Mouse (Mus musculus) gastrocnemius, adult 18-20 months (tissue): ENCODE measurements around the gene Engase. TPM values are rescaled to one million over a fixed set of nuclear protein-coding genes. Genes with fewer than 3 reads are reported as not detected.

Experiments
- DNase-seq: peaks from one replicate; pipeline ENCODE4 v3.0.0; 2021; ENCODE audit warnings: low spot score
- total RNA-seq, 2 experiments: library from RNA; stranded (reverse); gene quantifications; 2 replicates each; pipeline ENCODE4 v1.2.3; 2021

The Engase gene
- total RNA-seq, 2 experiments from 2014 or later = 3.5 to 4.1 TPM

DNA sequence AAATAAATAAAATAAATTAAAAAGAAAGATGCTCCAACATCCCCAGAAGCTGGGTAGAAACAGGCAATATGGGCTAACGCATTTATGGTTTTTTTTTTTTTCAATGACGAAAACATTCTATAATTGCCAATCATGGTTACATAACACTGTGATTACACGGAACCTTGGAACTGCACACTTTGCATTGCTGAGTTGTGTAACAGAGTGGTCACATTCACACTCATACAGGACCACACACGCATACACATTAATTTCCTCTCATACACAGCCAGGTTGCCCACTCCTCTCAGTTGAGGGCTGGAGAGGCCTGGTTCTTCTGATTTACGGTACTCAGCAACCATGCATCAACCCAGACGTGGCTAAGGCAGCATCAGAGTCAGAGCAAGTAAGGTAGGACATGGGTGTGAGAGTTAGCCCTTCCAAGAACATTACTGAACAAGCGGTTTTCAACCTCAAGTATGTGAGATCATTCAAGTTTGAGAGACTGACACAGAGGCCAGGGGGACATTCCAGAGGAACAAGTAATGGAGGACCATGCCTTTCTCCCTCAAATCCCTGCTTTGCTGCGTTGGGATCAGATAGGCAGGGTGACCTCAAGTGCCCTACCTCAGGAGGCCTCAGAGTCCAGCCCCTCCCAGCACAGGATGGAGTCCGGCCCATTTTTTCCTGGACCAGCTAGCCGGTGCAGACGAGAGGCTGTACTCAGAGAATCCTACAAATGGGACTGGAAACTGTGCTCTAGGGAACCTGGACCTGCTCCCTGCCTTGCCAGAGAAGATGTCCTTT, 22.6 kb upstream of the Engase start:
- DNase-seq = peak; percentile 76

DNA sequence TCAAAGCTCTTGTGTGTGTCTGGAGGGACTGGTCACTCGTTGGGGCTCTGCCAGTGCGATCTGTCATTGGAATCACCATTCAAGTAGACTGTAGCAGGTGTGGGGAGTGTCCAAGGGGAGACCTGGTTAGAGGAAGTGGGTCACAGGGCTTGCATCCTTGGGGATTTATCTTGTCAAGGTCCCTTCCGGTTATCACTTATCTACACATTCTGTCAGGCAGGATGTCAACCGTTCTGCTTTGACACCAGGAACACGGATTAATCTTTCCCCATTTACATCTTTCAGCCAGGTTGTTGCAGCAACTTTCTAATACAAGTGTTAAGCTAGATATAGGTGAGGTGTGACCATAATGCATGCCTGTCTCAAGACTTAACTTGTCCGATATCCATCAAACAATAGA, 20.8 kb upstream of the Engase start:
- no peak for DNase-seq

DNA sequence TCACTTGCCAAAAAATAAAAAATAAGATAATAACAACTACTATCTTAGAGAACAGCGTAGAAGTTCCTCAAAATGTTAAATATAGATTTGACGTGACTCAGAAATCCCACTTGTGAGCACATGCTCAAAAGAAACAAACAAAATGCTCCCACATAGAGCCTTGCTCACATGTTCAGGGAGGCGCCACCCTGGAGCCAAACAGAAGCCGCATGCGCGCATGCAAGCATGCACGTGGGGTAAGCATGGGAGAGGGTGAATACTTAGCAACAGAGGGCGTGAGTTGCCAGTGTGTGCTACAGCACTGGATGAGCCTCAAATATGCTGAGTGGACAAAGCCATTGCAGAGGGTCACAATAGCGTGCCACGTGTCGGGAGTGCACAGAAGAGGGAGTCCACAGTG, 19.7 kb upstream of the Engase start:
- DNase-seq = peak; percentile 49

DNA sequence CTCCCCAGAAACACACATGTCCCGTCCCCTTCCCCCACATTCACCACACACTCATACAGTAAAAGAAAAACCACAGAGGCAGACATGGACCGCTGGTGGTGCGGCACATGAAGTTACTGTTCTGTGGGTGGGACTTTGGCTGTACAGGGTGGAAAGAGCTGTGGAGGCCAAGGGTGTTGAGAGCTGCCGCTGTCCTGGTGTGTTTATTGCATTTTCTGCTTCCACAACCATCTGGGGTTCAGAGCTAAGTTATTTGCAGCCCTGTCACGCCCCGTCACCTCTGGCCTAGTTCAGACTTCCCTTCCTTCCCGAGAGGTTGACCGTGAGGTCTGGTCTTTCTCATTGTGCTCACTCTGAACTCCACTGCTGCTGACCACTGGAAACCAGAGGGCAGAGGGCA, 17.6 kb upstream of the Engase start:
- DNase-seq = peak; percentile 53

DNA sequence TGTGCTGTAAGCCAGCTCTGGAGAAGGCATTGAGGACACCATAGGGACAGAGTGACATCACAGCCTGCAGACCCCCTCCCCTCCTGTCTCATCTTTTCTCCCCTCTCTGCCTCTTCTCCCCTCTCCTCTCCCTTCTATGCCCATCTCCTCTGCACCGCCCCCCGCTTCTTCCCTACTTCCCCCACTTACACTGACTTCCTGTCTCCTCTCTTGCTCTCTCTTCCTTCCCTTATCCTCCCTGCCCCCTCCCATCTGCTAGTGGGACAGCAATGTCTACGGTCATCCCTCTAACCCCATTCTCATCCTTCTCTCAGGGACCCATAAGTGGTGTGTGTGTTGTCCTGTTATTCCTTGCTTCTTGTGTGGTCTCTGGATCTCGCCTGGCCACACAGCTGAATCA, 17.1 kb upstream of the Engase start:
- no peak for DNase-seq

DNA sequence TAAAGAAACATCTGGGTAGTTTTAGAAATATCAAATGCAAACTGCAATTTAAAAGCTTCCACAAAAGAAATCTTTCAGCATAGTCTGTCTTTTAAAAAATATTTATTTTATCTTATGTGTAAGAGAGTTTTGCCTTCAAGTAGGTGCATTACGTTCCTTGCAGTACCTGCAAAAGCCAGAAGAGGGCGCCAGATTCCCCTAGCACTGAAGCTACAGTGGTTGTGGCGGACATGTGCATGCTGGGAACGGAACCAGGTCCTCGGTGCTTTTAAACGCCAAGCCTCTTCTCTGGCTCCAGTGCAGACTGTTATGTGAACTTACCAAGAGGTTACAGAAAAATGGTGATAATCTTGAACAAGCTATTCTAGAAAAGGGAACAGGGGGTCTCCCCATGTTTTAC, 16.3 kb upstream of the Engase start:
- DNase-seq = no peak

DNA sequence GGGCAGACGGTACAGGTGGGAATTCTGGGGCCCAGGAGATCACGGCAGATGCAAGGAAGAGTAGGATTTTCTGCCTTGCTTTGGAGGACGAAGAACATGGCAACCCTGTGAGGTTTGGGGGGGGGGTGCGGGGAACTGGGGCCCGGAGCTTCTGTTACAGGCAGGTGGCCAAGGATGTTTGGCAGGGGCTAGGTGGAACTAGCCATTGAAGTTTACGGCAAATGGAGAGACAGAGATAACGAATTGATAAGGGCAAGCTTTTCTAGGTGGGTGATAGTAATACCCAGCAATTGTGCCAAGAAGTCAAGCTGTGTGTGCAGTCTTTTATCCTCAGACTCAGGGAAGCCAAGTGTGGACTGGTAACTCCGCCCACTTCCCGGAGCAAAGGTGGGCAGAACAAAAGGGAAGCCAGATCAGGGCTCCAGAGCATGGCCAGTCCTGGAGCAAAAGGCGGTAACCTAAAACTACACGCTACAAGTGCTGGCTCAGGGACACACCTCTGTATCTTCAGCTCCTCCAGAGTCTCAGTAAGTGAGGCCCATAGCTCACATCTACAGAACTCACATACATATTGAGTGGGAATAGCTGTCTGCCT, 9.1 kb upstream of the Engase start:
- no peak for DNase-seq

DNA sequence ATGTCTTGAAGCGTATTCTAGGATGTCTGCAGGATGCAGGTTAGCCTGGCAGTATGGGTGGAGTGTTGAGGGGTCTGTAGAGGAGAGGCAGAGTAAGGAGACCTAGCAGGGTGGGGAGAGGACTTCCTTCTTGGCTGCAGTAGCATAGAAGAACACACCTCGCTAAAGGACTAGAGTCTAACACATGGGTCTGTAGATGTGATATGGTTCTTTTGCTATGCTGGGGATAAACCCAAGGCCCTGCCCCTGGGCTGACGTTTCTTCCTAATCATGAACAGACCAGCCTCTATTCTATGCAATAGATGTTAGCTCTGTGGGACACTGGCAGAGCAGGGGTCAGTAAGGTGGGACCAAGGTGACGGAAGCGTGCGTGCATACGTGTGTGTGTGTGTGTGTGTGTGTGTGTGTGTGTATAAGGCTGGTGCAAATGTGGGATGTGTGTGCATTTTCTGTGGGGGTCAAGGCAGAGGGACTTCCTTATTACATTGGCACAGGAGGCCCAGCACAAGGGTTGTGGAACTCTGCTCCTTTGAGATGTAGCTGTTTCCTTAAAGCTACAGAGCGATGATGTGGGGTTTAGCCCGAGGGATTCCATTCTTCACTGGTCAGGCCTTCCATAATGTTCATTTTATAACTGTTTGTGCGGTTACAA, 7.0 kb upstream of the Engase start:
- DNase-seq = no peak

DNA sequence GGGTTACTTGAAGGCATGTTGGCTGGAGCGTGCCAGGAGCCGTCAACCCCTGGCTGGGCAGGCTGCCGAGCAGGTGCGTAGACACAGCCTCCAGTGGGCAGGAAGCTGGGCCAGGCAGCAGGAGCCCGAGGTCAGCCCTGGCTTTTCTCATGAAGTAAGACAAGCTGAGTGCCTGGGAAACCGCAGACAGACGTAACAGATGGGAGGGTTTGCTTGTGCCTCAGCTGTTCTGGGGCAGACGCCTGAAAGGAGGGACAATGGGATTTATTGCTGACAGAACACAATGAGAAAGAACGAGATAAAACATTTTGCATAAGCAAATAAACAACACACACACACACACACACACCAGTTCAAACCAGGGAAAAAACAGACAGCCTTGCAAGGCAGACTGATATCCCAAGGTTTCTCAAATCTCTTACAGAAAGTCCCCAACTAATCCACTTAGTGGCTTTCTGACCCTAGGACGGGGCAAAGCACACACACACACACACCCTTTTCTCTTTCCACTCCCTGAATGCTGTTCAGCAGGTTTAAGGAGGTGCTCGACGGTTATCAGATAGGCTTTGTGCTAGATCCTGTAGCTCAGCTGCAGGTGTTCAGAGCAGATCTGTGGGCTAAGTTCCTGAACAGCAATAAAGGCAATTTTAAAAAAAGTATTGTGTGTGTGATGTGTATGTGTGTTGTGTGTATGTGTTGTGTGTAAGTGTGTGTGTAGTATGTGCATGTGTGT, 6.2 kb upstream of the Engase start:
- no peak for DNase-seq

DNA sequence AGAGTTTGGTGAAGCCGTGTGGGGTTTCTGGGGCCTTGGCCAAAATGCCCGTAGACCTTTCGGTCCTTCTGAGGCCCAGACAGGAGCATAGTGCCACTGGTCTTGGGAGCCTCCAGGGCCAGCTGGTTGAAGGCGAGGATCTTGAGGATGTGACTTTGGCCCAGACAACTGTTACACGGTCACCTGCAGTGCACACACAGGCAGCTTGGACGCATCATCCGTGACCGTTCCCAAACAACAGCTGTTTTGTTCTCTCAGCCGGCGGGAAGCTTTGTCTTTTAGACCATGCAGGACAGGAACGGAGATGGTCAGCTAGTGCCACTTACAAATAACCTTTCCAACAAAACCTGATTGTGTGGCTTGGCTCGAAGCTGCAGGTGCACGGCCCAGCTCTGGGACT, 5.0 kb upstream of the Engase start:
- DNase-seq = no peak

DNA sequence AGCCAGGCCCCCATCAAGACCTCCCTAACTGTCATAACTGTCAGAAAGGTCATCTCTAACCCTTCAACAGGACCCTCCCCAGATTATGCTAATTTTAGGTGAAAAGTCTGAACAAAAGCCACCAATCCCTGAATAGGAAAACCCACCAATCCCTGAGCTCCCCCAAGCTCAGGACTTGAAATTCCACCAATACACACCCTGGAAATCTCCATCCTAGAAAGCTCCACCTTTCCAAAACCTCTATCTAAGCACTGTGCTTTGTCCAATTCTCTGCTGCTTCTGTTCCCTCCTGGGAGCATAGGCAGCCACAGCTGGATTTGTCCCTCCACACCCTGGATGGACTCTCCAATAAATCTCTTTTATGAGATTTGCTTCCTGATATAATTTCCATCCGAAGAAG, 3.5 kb upstream of the Engase start:
- no peak for DNase-seq

DNA sequence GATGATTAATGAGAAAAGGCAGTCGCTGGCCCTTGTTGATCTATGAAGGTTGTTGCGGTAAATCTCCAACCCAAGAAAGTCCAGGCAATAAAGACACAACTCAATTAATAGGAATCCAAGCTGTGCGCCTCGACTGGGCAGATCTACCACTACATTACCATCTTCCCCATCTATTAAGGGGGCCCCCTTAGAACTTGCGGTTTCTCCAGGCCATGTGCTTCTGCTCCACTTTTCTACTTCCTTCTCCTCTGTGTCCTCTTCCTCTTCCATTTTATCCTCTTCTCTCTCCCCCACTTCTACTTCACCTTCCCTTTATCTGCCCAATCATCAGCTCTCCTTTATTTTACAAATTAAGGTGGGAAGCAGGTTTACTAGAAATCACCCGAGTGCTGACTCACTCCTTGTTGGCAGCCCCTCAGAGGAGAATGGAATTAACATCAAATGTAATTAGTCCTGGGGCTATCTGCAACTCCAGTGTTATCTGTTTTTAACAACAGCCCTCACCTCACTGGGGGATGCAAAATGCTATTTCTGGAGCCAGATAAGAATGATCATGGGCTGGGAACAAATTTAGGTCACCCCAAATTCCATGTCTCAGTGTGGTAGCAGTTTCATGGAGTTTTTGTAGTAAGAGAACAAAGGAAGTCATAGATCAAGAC, 2.7 kb upstream of the Engase start:
- no peak for DNase-seq

DNA sequence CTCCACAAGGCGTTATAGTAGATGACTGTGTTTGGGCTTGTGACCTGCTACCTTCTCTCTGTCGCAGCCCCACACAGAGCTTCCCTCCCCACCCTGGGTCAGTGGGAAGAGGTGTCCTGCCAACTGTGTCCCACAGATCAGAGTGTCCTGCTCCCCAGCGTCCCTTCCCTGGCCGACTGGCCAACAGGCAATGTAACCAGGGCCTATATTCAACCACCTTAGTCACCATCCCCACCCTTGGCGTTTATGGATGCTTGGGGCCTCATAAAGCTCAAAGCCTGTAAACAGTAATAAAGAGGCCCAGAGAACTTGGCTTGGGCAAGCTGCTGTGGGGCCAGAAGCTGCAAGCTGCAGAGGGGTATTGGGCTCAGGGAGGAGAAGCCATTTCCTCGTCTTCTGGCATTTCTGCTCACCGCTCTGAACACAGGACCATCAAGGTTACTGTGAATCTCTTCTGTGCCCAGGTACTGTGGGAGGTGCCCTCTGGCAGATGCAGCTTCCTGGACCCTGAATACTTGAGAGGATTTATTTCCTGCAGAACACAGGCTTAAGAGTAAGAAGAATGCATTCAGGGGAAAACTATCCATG, 1.0 kb upstream of the Engase start:
- no peak for DNase-seq

DNA sequence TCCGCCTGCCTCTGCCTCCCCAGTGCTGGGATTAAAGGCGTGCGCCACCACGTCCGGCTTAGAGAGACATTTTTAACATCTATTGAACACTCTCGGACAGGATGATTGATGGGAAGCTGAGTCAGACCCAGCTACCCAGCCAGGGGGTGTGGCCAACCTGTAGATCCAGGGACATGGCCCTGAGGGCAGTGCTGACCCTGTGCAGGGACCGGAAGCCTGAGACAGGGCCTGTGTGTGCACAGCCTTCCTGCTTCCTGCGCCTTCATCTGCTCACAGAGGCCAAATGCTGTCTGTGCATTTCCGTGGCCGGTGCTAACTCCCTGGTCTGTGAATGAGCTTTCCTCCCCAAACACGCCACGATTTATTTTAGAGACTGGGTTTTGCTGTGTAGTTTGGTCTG, 3.1 kb downstream of the Engase start:
- DNase-seq = no peak

DNA sequence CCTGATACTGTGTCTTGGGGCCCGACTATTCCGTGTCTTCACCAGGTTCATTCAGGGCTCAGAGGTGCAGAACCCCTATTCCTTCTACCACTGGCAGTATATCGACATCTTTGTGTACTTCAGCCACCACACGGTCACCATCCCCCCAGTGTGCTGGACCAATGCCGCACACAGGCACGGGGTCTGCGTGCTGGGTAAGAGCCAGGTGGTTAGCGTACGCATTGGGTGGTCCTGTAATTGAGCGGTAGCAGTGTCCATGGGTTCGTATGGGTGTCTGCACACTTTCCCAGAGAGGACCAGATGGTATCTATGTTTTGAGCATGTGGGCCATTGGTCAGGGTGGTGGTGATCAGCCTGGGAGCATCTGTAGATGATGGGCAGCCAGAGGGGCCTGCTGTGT, 4.6 kb downstream of the Engase start:
- DNase-seq = no peak

DNA sequence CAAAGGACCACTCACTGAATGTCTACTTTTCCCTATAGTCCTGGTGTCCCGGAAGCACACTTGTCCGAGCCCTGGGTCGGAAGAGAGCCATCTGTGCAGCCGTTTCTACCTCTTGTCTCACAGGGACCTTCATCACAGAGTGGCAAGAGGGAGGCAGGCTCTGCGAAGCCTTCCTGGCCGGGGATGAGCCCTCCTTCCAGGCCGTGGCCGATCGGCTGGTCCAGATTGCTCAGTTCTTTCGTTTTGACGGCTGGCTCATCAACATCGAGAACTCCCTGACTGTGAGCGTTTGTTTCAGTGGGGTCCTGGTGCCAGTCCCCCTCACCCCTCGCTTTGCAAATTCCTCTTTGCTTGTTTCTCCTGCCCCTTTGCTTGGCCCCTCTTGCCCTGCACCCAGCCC, 5.1 kb downstream of the Engase start:
- no peak for DNase-seq

DNA sequence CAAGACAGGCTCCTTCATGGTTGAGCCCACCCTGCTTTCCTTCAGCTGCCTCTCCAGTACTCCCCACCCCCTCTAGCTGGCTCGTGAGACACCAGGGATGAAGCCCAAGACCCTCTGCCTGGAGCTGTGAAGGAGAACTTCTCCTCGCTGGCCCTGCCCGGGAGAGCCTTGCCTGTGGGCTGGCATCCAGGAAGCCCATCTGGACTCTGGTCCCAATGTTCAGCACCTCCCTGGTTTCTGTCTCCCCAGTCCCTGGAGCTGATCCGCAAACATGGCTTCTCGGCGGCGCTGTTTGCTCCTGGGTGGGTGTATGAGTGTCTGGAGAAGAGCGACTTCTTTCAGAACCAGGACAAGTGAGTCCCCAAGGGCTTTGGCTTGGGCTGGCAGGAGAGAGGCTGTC, 7.5 kb downstream of the Engase start:
- no peak for DNase-seq

DNA sequence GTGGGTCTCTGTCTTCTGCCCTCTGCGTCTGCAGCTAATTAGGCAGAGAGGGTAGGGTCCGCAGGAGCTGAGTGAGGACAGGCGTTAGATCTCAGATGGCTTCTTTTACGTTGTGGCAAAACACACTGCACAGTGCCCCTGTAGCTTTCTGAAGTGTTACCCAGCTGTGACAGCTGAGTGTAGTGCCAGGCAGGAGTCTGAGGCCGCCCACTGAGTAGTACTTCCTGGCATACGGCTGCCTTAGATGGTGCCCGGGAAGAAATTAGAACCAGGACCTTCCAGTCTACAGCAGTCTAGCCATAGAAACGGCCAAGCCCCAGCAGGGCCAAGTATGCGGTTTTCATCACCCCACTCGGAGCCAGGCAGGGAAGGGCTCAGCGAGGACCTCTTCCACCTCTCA, 8.7 kb downstream of the Engase start:
- DNase-seq = no peak

DNA sequence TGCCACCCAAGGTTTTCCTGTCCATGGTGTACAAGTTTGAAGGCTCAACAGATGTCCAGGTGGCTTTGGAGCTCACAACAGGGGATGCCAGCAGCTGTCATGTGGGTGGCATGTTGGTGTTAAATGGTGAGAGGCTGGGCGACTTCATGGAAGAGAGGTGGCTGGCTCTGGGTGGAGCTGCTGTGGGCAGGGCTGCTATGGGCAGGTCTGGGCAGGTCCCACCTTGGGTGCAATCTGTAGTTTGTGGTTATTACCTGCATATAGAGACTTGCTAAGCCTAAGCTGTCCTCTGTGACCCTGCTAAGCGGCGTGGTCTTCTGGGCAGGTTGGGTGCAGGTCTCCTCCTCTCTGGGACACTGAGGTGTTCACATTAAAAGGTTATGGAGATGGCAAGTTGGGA, 9.2 kb downstream of the Engase start:
- no peak for DNase-seq

DNA sequence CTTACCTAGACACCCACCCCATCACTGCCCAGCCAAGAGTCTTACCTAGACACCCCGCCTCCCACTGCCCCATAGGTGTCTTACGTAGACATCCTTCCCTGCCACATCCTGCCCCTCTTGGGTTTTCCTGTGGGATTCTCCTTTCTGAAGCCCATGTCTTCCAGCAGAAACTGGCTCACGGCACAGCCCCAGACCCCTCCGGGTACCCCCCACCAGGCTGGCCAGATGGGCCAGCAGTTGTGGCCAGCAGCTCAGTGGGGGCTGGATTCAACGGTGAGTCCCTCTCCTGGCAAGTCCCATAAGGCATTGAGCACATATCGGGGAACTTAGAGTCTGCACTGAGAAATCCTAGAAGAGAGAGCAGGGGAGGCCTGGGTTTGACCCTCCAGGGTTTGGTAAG, 9.7 kb downstream of the Engase start:
- no peak for DNase-seq
